Comparison of ENCODE assay signal across 27 mouse cellular contexts in the genomic region with DNA sequence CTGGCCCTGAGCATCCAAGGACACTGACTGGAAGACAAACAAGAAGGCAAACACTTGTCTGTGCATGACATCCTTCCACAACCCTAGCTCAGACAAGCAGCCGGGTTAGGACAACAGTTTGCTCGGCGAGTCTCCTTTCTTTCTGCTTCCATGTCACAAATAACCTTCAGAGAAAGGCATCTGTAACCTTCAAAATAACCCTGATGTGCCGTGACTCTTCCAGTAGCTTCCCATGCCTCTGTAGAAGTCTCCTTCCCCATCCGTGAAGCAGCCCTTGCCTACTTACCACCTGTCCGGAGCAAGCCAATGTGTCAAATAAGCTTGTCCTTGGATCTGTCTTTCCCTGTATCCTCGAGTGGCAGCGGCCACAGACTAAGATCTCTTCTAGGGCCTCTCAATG. TPM values are rescaled to one million over a fixed set of nuclear protein-coding genes. Genes with fewer than 3 reads are reported as not detected.
DNase-seq lines count a peak whose midpoint lies in the region; ATAC-seq and TF ChIP-seq lines count a peak whose summit lies in the region.
"Had no signal": no experiment of that assay in that cellular context is flagged by ENCODE, and none has a peak within 500 bp of the region (broad histone marks: within the 10 kb centered on the region; RNA-seq: fewer than 3 reads in every experiment).

No protein-coding gene starts in this region.

- no peaks in the 10 kb centered on the region for H3K36me3 ChIP-seq in kidney, embryonic 16.5 days (ENCODE audit: insufficient read depth, low read length)
- no peaks in the 10 kb centered on the region for H3K36me3 ChIP-seq in kidney, embryonic 14.5 days (ENCODE audit: control insufficient read depth, insufficient read depth, low read length)
- H3K36me3 ChIP-seq in hindbrain, embryonic 16.5 days (ENCODE audit: control insufficient read depth, insufficient read depth, low read length), result peaks cover 10% of the 10 kb centered on the region; the same call in 1 of the 2 replicates
- peaks cover 10% of the 10 kb centered on the region for H3K36me3 ChIP-seq in midbrain, postnatal 0 days (ENCODE audit: insufficient read depth, low read length)
- H3K36me3 ChIP-seq: liver, embryonic 12.5 days had no signal

- 0 out of 2 replicates have a peak, but pooled peaks have one; percentile 31 for ATAC-seq in kidney, embryonic 16.5 days (ENCODE audit: low FRiP score, low TSS enrichment)
- no peak for ATAC-seq in kidney, embryonic 14.5 days (ENCODE audit: low FRiP score, low TSS enrichment)
- 0 out of 2 replicates have a peak, but pooled peaks have one; percentile 1 for ATAC-seq in hindbrain, embryonic 16.5 days
- no peak for ATAC-seq in midbrain, postnatal 0 days (ENCODE audit: low FRiP score)
- ATAC-seq: intestine, postnatal 0 days; liver, embryonic 12.5 days; liver, postnatal 0 days; lung, postnatal 0 days had no signal

- TF ChIP-seq CTCF in midbrain, postnatal 0 days (IDR thresholded peaks at IDR 0.05), result no peak

- no peak overlapping the region for H3K9ac ChIP-seq in kidney, embryonic 16.5 days (replicated peaks; ENCODE audit: low read length)
- H3K9ac ChIP-seq in kidney, embryonic 14.5 days (ENCODE audit: low read depth, low read length), result no peak overlapping the region
- no peak overlapping the region for H3K9ac ChIP-seq in hindbrain, embryonic 16.5 days (ENCODE audit: low read depth, low read length)
- no peak overlapping the region for H3K9ac ChIP-seq in midbrain, postnatal 0 days (replicated peaks; ENCODE audit: low read length, poor library complexity, severe bottlenecking)
- H3K9ac ChIP-seq: embryonic facial prominence, embryonic 13.5 days; forebrain, postnatal 0 days; heart, embryonic 15.5 days; limb, embryonic 13.5 days; liver, embryonic 12.5 days; liver, postnatal 0 days had no signal

- no peak overlapping the region for H3K27ac ChIP-seq in kidney, embryonic 16.5 days (ENCODE audit: low read length)
- H3K27ac ChIP-seq in kidney, embryonic 14.5 days (ENCODE audit: low read depth, low read length), result no peak overlapping the region
- H3K27ac ChIP-seq in hindbrain, embryonic 16.5 days (ENCODE audit: low read depth, low read length), result peak overlapping the region; percentile 20; the same call in 1 of the 2 replicates
- peak overlapping the region; percentile 57; the same call in 1 of the 2 replicates for H3K27ac ChIP-seq in midbrain, postnatal 0 days (ENCODE audit: low read depth, low read length)
- H3K27ac ChIP-seq: embryonic facial prominence, embryonic 13.5 days; forebrain, embryonic 10.5 days; heart, embryonic 15.5 days; left cerebral cortex, adult 2 months; limb, embryonic 13.5 days; liver, embryonic 12.5 days had no signal

- 84% methylated on average over 8 of the region's 8 CpGs for WGBS in kidney, embryonic 16.5 days
- WGBS in kidney, embryonic 14.5 days, result 79% methylated on average over 8 of the region's 8 CpGs
- WGBS in hindbrain, embryonic 16.5 days, result 69% methylated on average over 8 of the region's 8 CpGs
- whole genome bisulfite sequencing in midbrain, postnatal 0 days, result 84% methylated on average over 8 of the region's 8 CpGs

- H3K27me3 ChIP-seq in kidney, embryonic 16.5 days (ENCODE audit: insufficient read depth, low read length), result no peaks in the 10 kb centered on the region
- H3K27me3 ChIP-seq in kidney, embryonic 14.5 days (ENCODE audit: control insufficient read depth, insufficient read depth, low read length), result no peaks in the 10 kb centered on the region
- no peaks in the 10 kb centered on the region for H3K27me3 ChIP-seq in hindbrain, embryonic 16.5 days (replicated peaks; ENCODE audit: control insufficient read depth, insufficient read depth, low read length)
- H3K27me3 ChIP-seq in midbrain, postnatal 0 days (ENCODE audit: insufficient read depth, low read length), result no peaks in the 10 kb centered on the region
- H3K27me3 ChIP-seq: CH12.LX; embryonic facial prominence, embryonic 13.5 days; heart, embryonic 15.5 days; limb, embryonic 13.5 days; liver, embryonic 12.5 days had no signal

- no peak overlapping the region for H3K4me2 ChIP-seq in kidney, embryonic 16.5 days (replicated peaks; ENCODE audit: low read depth, low read length)
- H3K4me2 ChIP-seq in kidney, embryonic 14.5 days (replicated peaks; ENCODE audit: low read depth, low read length), result no peak overlapping the region
- H3K4me2 ChIP-seq in hindbrain, embryonic 16.5 days (ENCODE audit: low read length), result no peak overlapping the region
- no peak overlapping the region for H3K4me2 ChIP-seq in midbrain, postnatal 0 days (ENCODE audit: low read depth, low read length, poor library complexity, severe bottlenecking)
- H3K4me2 ChIP-seq: embryonic facial prominence, embryonic 13.5 days; heart, embryonic 15.5 days; limb, embryonic 13.5 days; liver, embryonic 12.5 days had no signal

- H3K4me1 ChIP-seq in kidney, embryonic 16.5 days (ENCODE audit: insufficient read depth, low read length), result peaks cover 10% of the 10 kb centered on the region; the same call in 1 of the 2 replicates
- no peaks in the 10 kb centered on the region for H3K4me1 ChIP-seq in kidney, embryonic 14.5 days (ENCODE audit: control insufficient read depth, insufficient read depth, low read length)
- H3K4me1 ChIP-seq in hindbrain, embryonic 16.5 days (ENCODE audit: control insufficient read depth, insufficient read depth, low read depth, low read length), result peaks cover 4% of the 10 kb centered on the region; the same call in 1 of the 2 replicates
- H3K4me1 ChIP-seq in midbrain, postnatal 0 days (ENCODE audit: insufficient read depth, low read length), result no peaks in the 10 kb centered on the region
- H3K4me1 ChIP-seq: heart, embryonic 15.5 days; limb, embryonic 13.5 days had no signal

- H3K9me3 ChIP-seq in kidney, embryonic 16.5 days (ENCODE audit: low read length), result no peaks in the 10 kb centered on the region
- no peaks in the 10 kb centered on the region for H3K9me3 ChIP-seq in kidney, embryonic 14.5 days (ENCODE audit: control insufficient read depth, low read length)
- H3K9me3 ChIP-seq in hindbrain, embryonic 16.5 days (ENCODE audit: control insufficient read depth, low read length), result no peaks in the 10 kb centered on the region
- H3K9me3 ChIP-seq in midbrain, postnatal 0 days (ENCODE audit: low read length), result no peaks in the 10 kb centered on the region
- H3K9me3 ChIP-seq: embryonic facial prominence, embryonic 13.5 days; forebrain, embryonic 10.5 days; heart, embryonic 15.5 days; limb, embryonic 13.5 days; liver, embryonic 12.5 days; megakaryocyte, embryonic 14.5 days had no signal

- H3K4me3 ChIP-seq in kidney, embryonic 16.5 days (ENCODE audit: low read length), result no peak overlapping the region
- H3K4me3 ChIP-seq in kidney, embryonic 14.5 days (ENCODE audit: low read length), result no peak overlapping the region
- H3K4me3 ChIP-seq in hindbrain, embryonic 16.5 days (ENCODE audit: low read length), result no peak overlapping the region
- no peak overlapping the region for H3K4me3 ChIP-seq in midbrain, postnatal 0 days (ENCODE audit: low read depth, low read length)
- H3K4me3 ChIP-seq: embryonic facial prominence, embryonic 13.5 days; forebrain, embryonic 10.5 days; heart, embryonic 15.5 days; left cerebral cortex, adult 2 months; limb, embryonic 13.5 days; liver, embryonic 12.5 days; megakaryocyte, embryonic 14.5 days had no signal

- DNase-seq in adrenal gland, adult 2 months, result peak; percentile 8
- no peak for DNase-seq in adrenal gland, adult 18-20 months (ENCODE audit: low spot score in 2 of 2)
- DNase-seq in midbrain, postnatal 0 days (ENCODE audit: low spot score), result no peak
- no peak for DNase-seq in left cerebral cortex, adult 9 months (ENCODE audit: low spot score in 2 of 2)
- DNase-seq in cerebellum, adult 9-11 months, result no peak
- DNase-seq: adrenal gland, postnatal 14 days; cerebellum, adult 11-12 months; cerebellum, postnatal 10 days; forebrain, postnatal 0 days; kidney, adult 9 months; liver, postnatal 0 days; lung, postnatal 4 days; thymus, adult 2 months; thymus, postnatal 36 days had no signal

RNA-seq across cellular contexts. Expression of a gene that starts 46.7 kb away (rescaled TPM):
- total RNA-seq in adrenal gland, adult 2 months (2021), result 10 to 100 TPM; 73.0 to 87.9 TPM
- polyA plus RNA-seq in adrenal gland, adult 2 months (2012; rRNA removed), result 107 and 117 TPM in 2 replicates
- 10 to 100 TPM; 83.1 to 93.5 TPM for total RNA-seq in adrenal gland, adult 18-20 months (2021)
- polyA plus RNA-seq in kidney, embryonic 16.5 days (2015; fragmentation: Nextera tagmentation; extraction: Ambion mirVana), result 148 and 149 TPM in 2 replicates
- polyA plus RNA-seq in kidney, embryonic 14.5 days (2014; fragmentation: Nextera tagmentation; extraction: Ambion mirVana), result 96.3 and 112 TPM in 2 replicates
- polyA plus RNA-seq in hindbrain, embryonic 16.5 days (2015; fragmentation: Nextera tagmentation; extraction: Ambion mirVana), result 58.8 and 65.7 TPM in 2 replicates
- 34.8 and 49.9 TPM in 2 replicates for total RNA-seq in midbrain, postnatal 0 days (2014; rRNA removed)
- polyA plus RNA-seq in midbrain, postnatal 0 days (2015; fragmentation: Nextera tagmentation; extraction: Ambion mirVana), result 43.2 and 44.8 TPM in 2 replicates

Comparison
In these comparisons a context has a peak if more than half of its experiments do, and no peak if none do; other contexts are left out.
1. ATAC-seq: peak in kidney, embryonic 16.5 days (single experiment) and hindbrain, embryonic 16.5 days (single experiment); none in kidney, embryonic 14.5 days (single experiment) and midbrain, postnatal 0 days (single experiment).
2. H3K27ac ChIP-seq: peak in hindbrain, embryonic 16.5 days (single experiment) and midbrain, postnatal 0 days (single experiment); none in kidney, embryonic 16.5 days (single experiment) and kidney, embryonic 14.5 days (single experiment).